Mouse (Mus musculus): ENCODE measurements at regions not wholly inside any gene's neighbourhood (a gene's known extent, or its start where the extent isn't known, plus 50 kb on each side); places are given as distances from the start of the nearest gene placed in this dataset.
A peak's percentile ranks its signal among the peaks of the same experiment; 100 is the strongest.

DNA sequence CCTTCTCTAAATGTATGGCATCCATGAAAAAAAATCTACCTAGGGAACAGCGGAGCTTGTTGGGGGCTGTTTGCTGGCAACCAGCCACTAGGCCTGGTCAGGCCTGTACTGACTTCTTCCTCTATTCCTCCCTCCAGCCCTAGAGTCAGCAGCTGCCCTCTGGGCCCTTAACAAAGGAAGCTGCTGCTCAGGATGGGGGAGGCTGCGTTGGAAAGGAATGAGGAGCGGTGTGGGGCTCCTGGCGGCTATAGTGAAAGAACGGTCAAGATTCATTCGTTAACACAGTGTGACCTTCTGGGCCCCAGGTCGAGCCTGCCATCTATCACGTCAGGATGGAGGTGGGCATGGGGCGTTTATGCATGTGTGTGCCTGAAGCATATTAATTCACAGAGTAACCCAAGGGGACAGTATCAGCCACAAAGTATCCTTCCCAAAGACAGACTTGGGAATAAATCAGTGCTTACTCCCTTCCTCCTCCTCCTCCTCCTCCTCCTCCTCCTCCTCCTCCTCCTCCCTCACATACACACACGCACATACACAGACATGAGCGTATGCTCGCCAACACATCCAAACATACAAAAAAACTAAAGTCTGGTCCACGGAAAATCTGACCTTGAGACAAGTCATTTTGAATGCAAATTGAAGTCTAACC is 202.6 kb downstream of the Sox11 start:
- no peak overlapping the region for H3K4me2 ChIP-seq (replicated peaks)
- H3K27me3 ChIP-seq = no peaks in the 10 kb centered on the region
- peak overlapping the region; percentile 55 for H3K27ac ChIP-seq (replicated peaks)
- H3K4me3 ChIP-seq (replicated peaks) = no peak overlapping the region
- H3K9me3 ChIP-seq (replicated peaks) = no peaks in the 10 kb centered on the region
- 37% methylated on average over 12 of the region's 13 CpGs for WGBS
- H3K36me3 ChIP-seq = no peaks in the 10 kb centered on the region
- H3K9ac ChIP-seq = no peak overlapping the region
- H3K4me1 ChIP-seq = peaks cover 45% of the 10 kb centered on the region
- peak; percentile 39; the same call in 1 of the 2 replicates for ATAC-seq (ENCODE audit: insufficient number of reproducible peaks, low FRiP score, low TSS enrichment, low read depth)

DNA sequence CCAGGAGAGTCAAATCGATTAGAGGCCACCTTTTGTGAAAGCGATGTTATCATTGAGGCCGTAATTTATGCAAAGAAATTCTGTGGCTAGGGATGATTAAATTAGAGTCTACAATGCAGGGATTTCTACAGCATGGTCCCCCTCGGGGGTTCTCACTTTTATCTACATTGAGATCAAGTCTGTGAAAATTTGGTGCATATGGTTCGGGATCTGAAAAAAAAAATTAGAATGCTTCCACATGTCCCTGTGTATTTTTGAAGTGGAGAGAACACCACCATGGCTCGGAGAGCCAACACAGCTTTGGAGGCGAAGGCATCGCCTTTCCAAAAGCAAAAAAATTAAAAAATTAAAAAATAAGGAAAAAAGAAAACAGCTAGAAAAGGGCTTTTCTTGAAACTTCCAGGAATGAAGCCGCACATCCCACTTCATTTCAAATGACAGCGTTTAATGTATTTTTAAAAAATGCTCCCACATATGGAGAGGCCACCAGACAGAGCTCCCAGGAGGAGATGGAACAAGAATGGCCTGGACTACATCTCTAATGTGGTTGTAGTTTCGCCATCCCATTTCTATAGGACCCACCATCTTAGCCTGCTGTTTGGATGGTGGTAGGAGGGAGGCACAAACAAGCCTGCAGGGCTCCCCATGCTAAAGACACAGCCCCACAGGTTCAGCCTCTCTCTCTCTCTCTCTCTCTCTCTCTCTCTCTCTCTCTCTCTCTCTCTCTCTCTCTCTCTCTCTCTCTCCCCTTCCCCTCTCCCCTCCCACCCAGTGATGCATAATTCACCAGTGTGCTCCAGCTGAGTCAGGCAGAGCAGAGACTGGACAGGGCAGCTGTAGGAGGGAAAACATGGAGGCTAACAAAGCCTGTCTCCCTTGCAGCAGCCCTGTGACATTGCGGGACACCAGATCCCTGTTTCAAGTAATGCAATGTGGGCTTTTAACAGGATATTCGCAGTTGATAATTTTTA is 203.4 kb downstream of the Sox11 start:
- H3K4me1 ChIP-seq = peaks cover 45% of the 10 kb centered on the region
- H3K27me3 ChIP-seq = no peaks in the 10 kb centered on the region
- no peaks in the 10 kb centered on the region for H3K9me3 ChIP-seq (replicated peaks)
- H3K27ac ChIP-seq (replicated peaks) = peak overlapping the region; percentile 55
- H3K4me2 ChIP-seq (replicated peaks) = no peak overlapping the region
- 38% methylated on average over 13 of the region's 13 CpGs for WGBS
- H3K9ac ChIP-seq = no peak overlapping the region
- ATAC-seq (ENCODE audit: insufficient number of reproducible peaks, low FRiP score, low TSS enrichment, low read depth) = no peak
- no peak overlapping the region for H3K4me3 ChIP-seq (replicated peaks)
- H3K36me3 ChIP-seq = no peaks in the 10 kb centered on the region

DNA sequence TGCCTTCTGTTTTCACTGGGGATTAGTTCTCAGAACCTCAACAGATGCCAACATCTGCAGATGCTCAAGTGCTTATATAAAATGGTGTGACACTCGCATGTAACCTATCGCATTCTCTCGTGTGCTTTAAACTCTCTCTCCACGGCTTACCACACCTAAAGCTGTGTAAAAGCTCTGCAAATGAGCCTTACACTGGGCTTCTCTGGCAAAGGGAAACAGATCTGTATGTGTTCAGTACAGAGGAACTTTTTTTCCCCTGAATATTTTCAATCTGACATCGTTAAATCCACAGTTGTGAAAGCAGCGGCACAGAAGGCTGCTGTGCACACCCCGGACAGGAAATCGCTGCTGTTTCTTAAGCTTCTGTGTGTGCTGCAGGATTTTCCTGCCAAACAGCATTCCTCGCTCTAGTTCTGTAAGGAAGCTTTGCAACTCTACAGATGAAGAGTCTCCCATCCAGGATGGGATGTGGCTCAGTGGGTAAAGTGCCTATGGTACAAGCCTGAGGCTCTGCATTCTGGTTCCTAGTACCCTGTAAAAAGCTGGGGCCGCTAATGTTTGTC is 206.3 kb downstream of the Sox11 start:
- Histone ChIP-seq H3K9me3 (replicated peaks) (no peaks in the 10 kb centered on the region), H3K9ac (no peak overlapping the region), H3K4me1 (peaks cover 45% of the 10 kb centered on the region), H3K27ac (replicated peaks) (peak overlapping the region; percentile 80), H3K36me3 (no peaks in the 10 kb centered on the region), H3K27me3 (no peaks in the 10 kb centered on the region), H3K4me3 (replicated peaks) (no peak overlapping the region), H3K4me2 (replicated peaks) (peak overlapping the region; percentile 17)
- 8% methylated on average over 10 of the region's 10 CpGs for WGBS
- ATAC-seq (ENCODE audit: insufficient number of reproducible peaks, low FRiP score, low TSS enrichment, low read depth) = no peak

DNA sequence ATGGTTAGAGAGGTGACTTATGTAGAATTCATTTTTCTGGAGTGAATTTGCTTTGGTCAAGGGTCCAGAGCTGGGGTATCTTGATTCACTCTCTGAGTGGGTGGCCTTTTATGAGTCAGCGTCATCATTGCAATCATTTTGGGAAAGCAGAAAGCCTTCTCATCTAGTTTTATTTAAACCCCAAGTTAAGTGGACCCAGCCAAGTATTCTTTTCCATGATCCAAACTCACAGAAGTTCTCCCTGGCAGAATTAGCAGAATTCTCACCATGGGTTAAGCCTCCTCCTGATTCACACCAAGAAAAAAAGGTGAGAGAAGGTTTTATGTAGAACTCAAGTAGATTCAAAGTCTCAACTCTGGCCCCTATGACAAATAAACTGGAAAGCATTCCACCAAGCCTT is 211.8 kb downstream of the Sox11 start:
- Histone ChIP-seq H3K27me3 (no peaks in the 10 kb centered on the region), H3K9me3 (replicated peaks) (no peaks in the 10 kb centered on the region), H3K27ac (replicated peaks) (no peak overlapping the region), H3K4me2 (replicated peaks) (no peak overlapping the region), H3K4me1 (peaks cover 5% of the 10 kb centered on the region), H3K4me3 (replicated peaks) (no peak overlapping the region), H3K9ac (no peak overlapping the region), H3K36me3 (no peaks in the 10 kb centered on the region)
- 86% methylated on average over 1 of the region's 1 CpGs for WGBS
- ATAC-seq (ENCODE audit: insufficient number of reproducible peaks, low FRiP score, low TSS enrichment, low read depth) = no peak

DNA sequence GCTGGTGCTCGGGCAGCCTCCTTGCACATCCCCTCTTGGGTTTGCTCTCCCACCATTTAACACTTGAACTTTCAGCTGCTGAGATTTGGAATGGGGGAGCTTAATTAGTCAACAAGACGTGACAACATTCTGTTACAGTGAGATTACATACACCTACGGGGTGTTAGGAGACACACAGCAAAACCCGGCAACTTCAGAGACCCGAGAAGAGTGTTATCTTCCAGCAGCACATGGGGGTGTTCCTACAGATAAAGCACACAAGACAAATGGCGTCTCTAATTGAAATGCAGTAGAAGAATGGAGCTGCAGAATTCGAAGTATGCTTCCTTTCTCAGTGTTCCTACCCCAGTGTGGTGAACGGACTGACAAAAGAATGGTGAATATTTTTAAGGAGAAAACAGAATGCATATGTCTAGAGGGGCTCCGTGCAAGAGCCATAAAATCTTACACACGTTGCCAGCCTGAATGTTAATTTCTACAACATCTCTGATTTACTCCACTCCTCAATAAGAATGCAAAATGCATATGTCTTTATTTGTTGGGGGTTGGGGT is 215.2 kb downstream of the Sox11 start:
- WGBS = 58% methylated on average over 10 of the region's 10 CpGs
- H3K36me3 ChIP-seq = no peaks in the 10 kb centered on the region
- no peak overlapping the region for H3K27ac ChIP-seq (replicated peaks)
- H3K9me3 ChIP-seq (replicated peaks) = no peaks in the 10 kb centered on the region
- no peak for ATAC-seq (ENCODE audit: insufficient number of reproducible peaks, low FRiP score, low TSS enrichment, low read depth)
- no peaks in the 10 kb centered on the region for H3K4me1 ChIP-seq
- no peak overlapping the region for H3K9ac ChIP-seq
- no peaks in the 10 kb centered on the region for H3K27me3 ChIP-seq
- H3K4me3 ChIP-seq (replicated peaks) = no peak overlapping the region
- no peak overlapping the region for H3K4me2 ChIP-seq (replicated peaks)

- H3K27me3 ChIP-seq = no peaks in the 10 kb centered on the region
Measured at GRCm38 (mm10) chr12:27118581-27118980, 223.8 kb downstream of the Sox11 start.

DNA sequence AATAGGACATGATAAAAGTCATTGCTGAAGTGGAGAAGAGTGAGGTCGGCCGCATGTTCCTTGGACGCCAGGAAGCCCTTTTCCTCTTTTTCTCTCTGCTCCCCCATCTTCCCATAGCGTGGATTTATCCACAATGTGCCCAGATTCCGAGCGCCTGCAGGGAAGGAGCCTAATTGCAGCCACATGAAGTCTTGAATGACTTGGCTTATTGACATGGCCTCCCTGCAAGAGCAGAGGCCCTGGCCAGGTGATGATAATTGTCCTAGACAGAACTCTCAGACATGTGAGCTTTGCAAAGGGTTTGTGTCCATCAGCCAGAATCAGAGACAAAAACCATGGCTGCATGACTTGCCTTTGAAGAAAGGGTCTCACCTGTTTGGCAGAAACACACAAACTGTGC is 227.0 kb downstream of the Sox11 start:
- Histone ChIP-seq H3K4me1 (peaks cover 8% of the 10 kb centered on the region), H3K27me3 (no peaks in the 10 kb centered on the region), H3K4me3 (replicated peaks) (no peak overlapping the region), H3K27ac (replicated peaks) (no peak overlapping the region), H3K9ac (no peak overlapping the region), H3K4me2 (replicated peaks) (no peak overlapping the region), H3K9me3 (replicated peaks) (no peaks in the 10 kb centered on the region), H3K36me3 (no peaks in the 10 kb centered on the region)
- WGBS = 30% methylated on average over 6 of the region's 6 CpGs
- ATAC-seq (ENCODE audit: insufficient number of reproducible peaks, low FRiP score, low TSS enrichment, low read depth) = no peak

More at GRCm38 (mm10) chr12:27118581-27118980, 223.8 kb downstream of the Sox11 start:
- no peak for ATAC-seq (ENCODE audit: insufficient number of reproducible peaks, low FRiP score, low TSS enrichment, low read depth)
- Histone ChIP-seq H3K9me3 (replicated peaks) (no peaks in the 10 kb centered on the region), H3K36me3 (no peaks in the 10 kb centered on the region), H3K27ac (replicated peaks) (no peak overlapping the region), H3K4me3 (replicated peaks) (no peak overlapping the region), H3K4me2 (replicated peaks) (no peak overlapping the region), H3K4me1 (peaks cover 8% of the 10 kb centered on the region), H3K9ac (no peak overlapping the region)
- WGBS = 73% methylated on average over 6 of the region's 6 CpGs

- peaks cover 9% of the 10 kb centered on the region for H3K4me1 ChIP-seq
- H3K9me3 ChIP-seq (replicated peaks) = no peaks in the 10 kb centered on the region
- no peak overlapping the region for H3K27ac ChIP-seq (replicated peaks)
- no peaks in the 10 kb centered on the region for H3K27me3 ChIP-seq
- ATAC-seq (ENCODE audit: insufficient number of reproducible peaks, low FRiP score, low TSS enrichment, low read depth) = peak; percentile 86
- no peaks in the 10 kb centered on the region for H3K36me3 ChIP-seq
- no peak overlapping the region for H3K4me2 ChIP-seq (replicated peaks)
- WGBS = 22% methylated on average over 9 of the region's 9 CpGs
- H3K9ac ChIP-seq = no peak overlapping the region
- no peak overlapping the region for H3K4me3 ChIP-seq (replicated peaks)
Measured at GRCm38 (mm10) chr12:27104925-27105571, 237.3 kb downstream of the Sox11 start.

GRCm38 (mm10) chr12:27102996-27103395 is 239.4 kb downstream of the Sox11 start:
- H3K9me3 ChIP-seq (replicated peaks) = no peaks in the 10 kb centered on the region
- no peak overlapping the region for H3K9ac ChIP-seq
- peaks cover 9% of the 10 kb centered on the region for H3K4me1 ChIP-seq
- no peak for ATAC-seq (ENCODE audit: insufficient number of reproducible peaks, low FRiP score, low TSS enrichment, low read depth)
- H3K36me3 ChIP-seq = no peaks in the 10 kb centered on the region
- no peak overlapping the region for H3K27ac ChIP-seq (replicated peaks)
- H3K4me2 ChIP-seq (replicated peaks) = no peak overlapping the region
- no peak overlapping the region for H3K4me3 ChIP-seq (replicated peaks)
- 83% methylated on average over 2 of the region's 2 CpGs for WGBS
- no peaks in the 10 kb centered on the region for H3K27me3 ChIP-seq

DNA sequence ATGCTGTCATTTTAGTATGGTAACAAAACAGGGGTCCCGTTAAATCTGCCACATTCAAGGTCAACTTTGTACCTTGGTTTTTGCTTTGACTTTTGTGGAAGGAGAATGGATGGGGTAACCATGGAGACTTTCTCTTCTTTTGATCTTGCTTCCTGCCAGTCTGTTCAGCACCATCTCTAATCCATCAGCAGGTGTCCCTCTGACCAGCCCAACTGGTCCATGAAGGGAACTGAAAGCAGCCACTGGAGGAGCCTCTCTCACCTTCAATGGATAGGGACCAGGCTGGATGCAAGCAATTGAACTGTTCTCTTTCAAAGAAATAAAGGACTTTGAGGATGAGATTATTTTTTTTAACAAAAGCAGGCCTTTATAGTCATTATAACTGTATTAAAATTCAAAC is 253.2 kb downstream of the Sox11 start:
- Histone ChIP-seq H3K27me3 (no peaks in the 10 kb centered on the region), H3K9ac (no peak overlapping the region), H3K27ac (replicated peaks) (no peak overlapping the region), H3K4me2 (replicated peaks) (no peak overlapping the region), H3K9me3 (replicated peaks) (0 out of 2 replicates have a peak, but pooled peaks cover 4% of the 10 kb centered on the region), H3K4me1 (no peaks in the 10 kb centered on the region), H3K36me3 (no peaks in the 10 kb centered on the region), H3K4me3 (replicated peaks) (no peak overlapping the region)
- 78% methylated on average over 1 of the region's 1 CpGs for WGBS
- ATAC-seq (ENCODE audit: insufficient number of reproducible peaks, low FRiP score, low TSS enrichment, low read depth) = no peak

GRCm38 (mm10) chr12:27085890-27086289 is 256.5 kb downstream of the Sox11 start:
- no peak for ATAC-seq (ENCODE audit: insufficient number of reproducible peaks, low FRiP score, low TSS enrichment, low read depth)
- WGBS = 76% methylated on average over 2 of the region's 2 CpGs
- no peak overlapping the region for H3K9ac ChIP-seq
- no peaks in the 10 kb centered on the region for H3K9me3 ChIP-seq (replicated peaks)
- no peak overlapping the region for H3K27ac ChIP-seq (replicated peaks)
- H3K4me3 ChIP-seq (replicated peaks) = no peak overlapping the region
- no peaks in the 10 kb centered on the region for H3K36me3 ChIP-seq
- no peaks in the 10 kb centered on the region for H3K27me3 ChIP-seq
- peaks cover 10% of the 10 kb centered on the region for H3K4me1 ChIP-seq
- H3K4me2 ChIP-seq (replicated peaks) = no peak overlapping the region
